Mouse (Mus musculus) 3134 (cell line): ENCODE measurements around the gene Wasf2.
"Not testable (repeated sequence)": the region's sequence is repeated elsewhere in the genome, so short reads cannot be mapped to it uniquely, and the experiment has no call there.

Experiments used
- DNase-seq: peaks from one replicate; pipeline ENCODE4 v3.0.0-alpha.2; 2011; ENCODE audit warnings: low spot score; ENCODE audit not compliant: insufficient read length; ENCODE audit errors: extremely low read depth

The Wasf2 gene

GRCm38 (mm10) chr4:133095734-133096065 lies 34.6 kb upstream of the Wasf2 start:
- DNase-seq = not testable (repeated sequence)

GRCm38 (mm10) chr4:133096671-133097070 lies 33.6 kb upstream of the Wasf2 start:
- DNase-seq = not testable (repeated sequence)

GRCm38 (mm10) chr4:133101751-133102150 lies 28.6 kb upstream of the Wasf2 start:
- DNase-seq = no peak

- no peak for DNase-seq
Measured at GRCm38 (mm10) chr4:133103525-133104193, 26.6 kb upstream of the Wasf2 start.

GRCm38 (mm10) chr4:133104194-133104569 lies 26.1 kb upstream of the Wasf2 start:
- no peak for DNase-seq

GRCm38 (mm10) chr4:133106691-133107090 lies 23.6 kb upstream of the Wasf2 start:
- DNase-seq = no peak

- DNase-seq = peak; percentile 75
Measured at GRCm38 (mm10) chr4:133107788-133108281, 22.5 kb upstream of the Wasf2 start.

GRCm38 (mm10) chr4:133108481-133109334 lies 21.6 kb upstream of the Wasf2 start:
- DNase-seq = peak; percentile 66

- no peak for DNase-seq
Measured at GRCm38 (mm10) chr4:133109335-133109801, 20.9 kb upstream of the Wasf2 start.

- DNase-seq = peak; percentile 36
Measured at GRCm38 (mm10) chr4:133112175-133112838, 18.0 kb upstream of the Wasf2 start.

GRCm38 (mm10) chr4:133113351-133113882 lies 16.9 kb upstream of the Wasf2 start:
- peak; percentile 18 for DNase-seq

GRCm38 (mm10) chr4:133114762-133115161 lies 15.5 kb upstream of the Wasf2 start:
- DNase-seq = no peak

- no peak for DNase-seq
Measured at GRCm38 (mm10) chr4:133115721-133116429, 14.4 kb upstream of the Wasf2 start.

- DNase-seq = peak; percentile 68
Measured at GRCm38 (mm10) chr4:133116756-133117470, 13.4 kb upstream of the Wasf2 start.

- peak; percentile 82 for DNase-seq
Measured at GRCm38 (mm10) chr4:133117556-133118411, 12.5 kb upstream of the Wasf2 start.

- DNase-seq = no peak
Measured at GRCm38 (mm10) chr4:133118775-133119375, 11.4 kb upstream of the Wasf2 start.

GRCm38 (mm10) chr4:133119579-133119978 lies 10.7 kb upstream of the Wasf2 start:
- DNase-seq = no peak

- DNase-seq = no peak
Measured at GRCm38 (mm10) chr4:133120833-133121321, 9.4 kb upstream of the Wasf2 start.
